Mouse (Mus musculus): ENCODE measurements around the gene Pip4k2c. TPM values are rescaled to one million over a fixed set of nuclear protein-coding genes. Genes with fewer than 3 reads are reported as not detected.

Pip4k2c gene
- polyA plus RNA-seq, 1 experiment from 2014 or later: 25.9 TPM

Other genes starting within 250 kb of the Pip4k2c start
- gene Ctdsp2, start 232.9 kb downstream of the Pip4k2c start, polyA plus RNA-seq (2016; fragmentation: Nextera tagmentation; extraction: Ambion mirVana): 46.2 and 49.3 TPM in 2 replicates
- 0.06 and 0.44 TPM in 2 replicates for gene Avil, start 210.9 kb downstream of the Pip4k2c start, polyA plus RNA-seq (2016; fragmentation: Nextera tagmentation; extraction: Ambion mirVana)
- gene Tsfm, start 180.7 kb downstream of the Pip4k2c start, polyA plus RNA-seq (2016; fragmentation: Nextera tagmentation; extraction: Ambion mirVana): 103 and 106 TPM in 2 replicates
- gene Mettl1, start 170.2 kb downstream of the Pip4k2c start, polyA plus RNA-seq (2016; fragmentation: Nextera tagmentation; extraction: Ambion mirVana): 58.6 and 62.4 TPM in 2 replicates
- 0.27 and 0.29 TPM in 2 replicates for gene Eef1akmt3, start 170.1 kb downstream of the Pip4k2c start, polyA plus RNA-seq (2016; fragmentation: Nextera tagmentation; extraction: Ambion mirVana)
- gene Cyp27b1, start 163.3 kb downstream of the Pip4k2c start, polyA plus RNA-seq (2016; fragmentation: Nextera tagmentation; extraction: Ambion mirVana): 0.14 TPM in 2 replicates
- gene March9, start 151.4 kb downstream of the Pip4k2c start, polyA plus RNA-seq (2016; fragmentation: Nextera tagmentation; extraction: Ambion mirVana): 1.2 and 1.3 TPM in 2 replicates
- gene Cdk4, start 148.1 kb downstream of the Pip4k2c start, polyA plus RNA-seq (2016; fragmentation: Nextera tagmentation; extraction: Ambion mirVana): 3,008 and 3,023 TPM in 2 replicates
- 168 and 180 TPM in 2 replicates for gene Tspan31, start 141.3 kb downstream of the Pip4k2c start, polyA plus RNA-seq (2016; fragmentation: Nextera tagmentation; extraction: Ambion mirVana)
- gene Agap2, start 136.3 kb downstream of the Pip4k2c start, polyA plus RNA-seq (2016; fragmentation: Nextera tagmentation; extraction: Ambion mirVana): 0.04 and 0.21 TPM in 2 replicates
- gene Os9, start 90.5 kb downstream of the Pip4k2c start, polyA plus RNA-seq (2016; fragmentation: Nextera tagmentation; extraction: Ambion mirVana): 59.7 and 60.1 TPM in 2 replicates
- gene B4galnt1, start 46.4 kb downstream of the Pip4k2c start, polyA plus RNA-seq (2016; fragmentation: Nextera tagmentation; extraction: Ambion mirVana): 3.0 and 3.8 TPM in 2 replicates
- gene Slc26a10, start 30.9 kb downstream of the Pip4k2c start, polyA plus RNA-seq (2016; fragmentation: Nextera tagmentation; extraction: Ambion mirVana): 2.1 and 2.9 TPM in 2 replicates
- 26.9 and 29.6 TPM in 2 replicates for gene Arhgef25, start 21.5 kb downstream of the Pip4k2c start, polyA plus RNA-seq (2016; fragmentation: Nextera tagmentation; extraction: Ambion mirVana)
- 107 and 115 TPM in 2 replicates for gene Dtx3, start 15.9 kb downstream of the Pip4k2c start, polyA plus RNA-seq (2016; fragmentation: Nextera tagmentation; extraction: Ambion mirVana)
- gene Kif5a, start 51.8 kb upstream of the Pip4k2c start, polyA plus RNA-seq (2016; fragmentation: Nextera tagmentation; extraction: Ambion mirVana): 11.6 and 11.9 TPM in 2 replicates
- 187 and 197 TPM in 2 replicates for gene Dctn2, start 54.8 kb upstream of the Pip4k2c start, polyA plus RNA-seq (2016; fragmentation: Nextera tagmentation; extraction: Ambion mirVana)
- gene Mbd6, start 77.4 kb upstream of the Pip4k2c start, polyA plus RNA-seq (2016; fragmentation: Nextera tagmentation; extraction: Ambion mirVana): 11.1 and 12.2 TPM in 2 replicates
- 160 and 175 TPM in 2 replicates for gene Mars, start 100.2 kb upstream of the Pip4k2c start, polyA plus RNA-seq (2016; fragmentation: Nextera tagmentation; extraction: Ambion mirVana)
- 2.0 and 2.1 TPM in 2 replicates for gene Arhgap9, start 110.4 kb upstream of the Pip4k2c start, polyA plus RNA-seq (2016; fragmentation: Nextera tagmentation; extraction: Ambion mirVana)
- gene Gli1, start 130.4 kb upstream of the Pip4k2c start, polyA plus RNA-seq (2016; fragmentation: Nextera tagmentation; extraction: Ambion mirVana): 11.4 and 13.0 TPM in 2 replicates
- gene Inhbe, start 142.8 kb upstream of the Pip4k2c start, polyA plus RNA-seq (2016; fragmentation: Nextera tagmentation; extraction: Ambion mirVana): 0.04 TPM in 1 of 2 replicates, not detected in the other
- 0.09 and 0.10 TPM in 2 replicates for gene Inhbc, start 158.8 kb upstream of the Pip4k2c start, polyA plus RNA-seq (2016; fragmentation: Nextera tagmentation; extraction: Ambion mirVana)
- gene R3hdm2, start 168.7 kb upstream of the Pip4k2c start, polyA plus RNA-seq (2016; fragmentation: Nextera tagmentation; extraction: Ambion mirVana): 33.9 and 41.9 TPM in 2 replicates

Data from embryonic facial prominence, embryonic 10.5 days (tissue).